Mouse (Mus musculus) lung, postnatal 0 days (tissue): ENCODE measurements around the gene Gja6. TPM values are rescaled to one million over a fixed set of nuclear protein-coding genes. Genes with fewer than 3 reads are reported as not detected.

Experiments
- ATAC-seq: fragments of 200-750 bp; cut with Nextera tagmentation; 2 replicates; pipeline ENCODE4 v1.8.0; 2017; ENCODE audit warnings: moderate library complexity
- DNase-seq: peaks from one replicate; pipeline ENCODE4 v3.0.0-alpha.2; 2016; ENCODE audit warnings: low spot score
- H3K27ac ChIP-seq: fragments of 300-500 bp; sonication (generic); 2 replicates; pipeline ENCODE4 v1.5.1; 2014; ENCODE audit warnings: antibody characterized with exemption, mild to moderate bottlenecking, low read length, mixed read lengths
- H3K27me3 ChIP-seq: fragments of 300-500 bp; sonication (generic); replicated peaks from 2 replicates; pipeline ENCODE4 v1.6.1; 2014; ENCODE audit warnings: low read length, mixed read lengths; ENCODE audit not compliant: insufficient read depth
- H3K36me3 ChIP-seq: fragments of 300-500 bp; sonication (generic); 2 replicates; pipeline ENCODE4 v1.6.1; 2014; ENCODE audit warnings: low read length, mixed read lengths; ENCODE audit not compliant: insufficient read depth
- H3K4me1 ChIP-seq: fragments of 300-500 bp; sonication (generic); 2 replicates; pipeline ENCODE4 v1.6.1; 2014; ENCODE audit warnings: antibody characterized with exemption, low read depth, low read length, mixed read lengths; ENCODE audit not compliant: insufficient read depth
- H3K4me2 ChIP-seq: fragments of 300-500 bp; sonication (generic); replicated peaks from 2 replicates; pipeline ENCODE4 v1.6.1; 2014; ENCODE audit warnings: low read depth, mild to moderate bottlenecking, low read length, moderate library complexity, mixed read lengths
- H3K4me3 ChIP-seq: fragments of 300-500 bp; sonication (generic); 2 replicates; pipeline ENCODE4 v1.5.1; 2014; ENCODE audit warnings: low read depth, low read length
- H3K9ac ChIP-seq: fragments of 300-500 bp; sonication (generic); replicated peaks from 2 replicates; pipeline ENCODE4 v1.6.1; 2014; ENCODE audit warnings: low read depth, mild to moderate bottlenecking
- H3K9me3 ChIP-seq: fragments of 300-500 bp; sonication (generic); 2 replicates; pipeline ENCODE4 v1.6.1; 2016; ENCODE audit warnings: low read length, mixed read lengths
- CTCF ChIP-seq: IDR thresholded peaks from 2 replicates; pipeline ENCODE4 v1.5.1; 2016; ENCODE audit warnings: antibody characterized with exemption, mild to moderate bottlenecking
- EP300 ChIP-seq: IDR thresholded peaks from 2 replicates; pipeline ENCODE4 v1.6.1; 2016; ENCODE audit warnings: antibody characterized with exemption, mild to moderate bottlenecking, control low read depth
- WGBS: fragments of 180-500 bp; shearing (Covaris S2); extraction: QIAGEN DNeasy Blood & Tissue Kit; methylation state at CpG from one replicate; pipeline ENCODE4 v1.1.7; 2014; 5-methylcytosine and 5-hydroxymethylcytosine counted together
- polyA plus RNA-seq: library from polyadenylated mRNA; unstranded; fragments of >200 nt; fragmentation: Nextera tagmentation; extraction: Ambion mirVana; gene quantifications from 2 replicates; pipeline ENCODE4 v1.2.1, GENCODE M21; 2015

Gja6 gene
- 0.20 and 0.45 TPM in 2 replicates for polyA plus RNA-seq

GRCm38 (mm10) chrX:160906952-160907351, at the start of gene Gja6:
Gja6 (minus strand) TSS chrX:160907052.
- no peak for DNase-seq
- no peak within 1 kb of the TSS for H3K27ac ChIP-seq
- H3K9ac ChIP-seq, result no peak within 1 kb of the TSS
- H3K36me3 ChIP-seq, result no peaks in the 10 kb centered on the region
- no peaks in the 10 kb centered on the region for H3K9me3 ChIP-seq
- no peak within 1 kb of the TSS for H3K4me2 ChIP-seq
- TF ChIP-seq CTCF (no peak), EP300 (no peak)
- ATAC-seq, result no peak
- no peaks in the 10 kb centered on the region for H3K4me1 ChIP-seq
- no peaks in the 10 kb centered on the region for H3K27me3 ChIP-seq
- 61% methylated on average over 4 of the region's 4 CpGs for WGBS
- H3K4me3 ChIP-seq, result no peak within 1 kb of the TSS

GRCm38 (mm10) chrX:160949583-160949982, 42.7 kb upstream of the Gja6 start:
- Histone ChIP-seq H3K36me3 (no peaks in the 10 kb centered on the region), H3K27ac (no peak overlapping the region), H3K27me3 (no peaks in the 10 kb centered on the region), H3K9ac (no peak overlapping the region), H3K9me3 (no peaks in the 10 kb centered on the region), H3K4me1 (no peaks in the 10 kb centered on the region), H3K4me2 (no peak overlapping the region), H3K4me3 (no peak overlapping the region)
- TF ChIP-seq CTCF (no peak), EP300 (no peak)
- 73% methylated on average over 2 of the region's 2 CpGs for WGBS
- ATAC-seq, result no peak
- DNase-seq, result no peak

GRCm38 (mm10) chrX:160944722-160945121, 37.9 kb upstream of the Gja6 start:
- 52% methylated on average over 4 of the region's 4 CpGs for WGBS
- H3K9me3 ChIP-seq, result no peaks in the 10 kb centered on the region
- H3K27ac ChIP-seq, result no peak overlapping the region
- H3K4me1 ChIP-seq, result no peaks in the 10 kb centered on the region
- no peak overlapping the region for H3K4me2 ChIP-seq
- ATAC-seq (peak; percentile 72), DNase-seq (peak; percentile 62)
- no peak for TF ChIP-seq CTCF
- peak; percentile 95 for TF ChIP-seq EP300
- no peaks in the 10 kb centered on the region for H3K27me3 ChIP-seq
- H3K4me3 ChIP-seq, result no peak overlapping the region
- no peak overlapping the region for H3K9ac ChIP-seq
- H3K36me3 ChIP-seq, result no peaks in the 10 kb centered on the region

- Histone ChIP-seq H3K4me1 (no peaks in the 10 kb centered on the region), H3K9ac (no peak overlapping the region), H3K36me3 (no peaks in the 10 kb centered on the region), H3K4me3 (no peak overlapping the region), H3K27me3 (no peaks in the 10 kb centered on the region), H3K4me2 (no peak overlapping the region), H3K27ac (no peak overlapping the region), H3K9me3 (no peaks in the 10 kb centered on the region)
- no peak for TF ChIP-seq EP300
- TF ChIP-seq CTCF, result peak; percentile 58
- ATAC-seq (no peak), DNase-seq (peak; percentile 6)
- WGBS, result 71% methylated on average over 1 of the region's 1 CpGs
Observed at GRCm38 (mm10) chrX:160935541-160935940, 28.7 kb upstream of the Gja6 start.

GRCm38 (mm10) chrX:160930656-160931055, 23.8 kb upstream of the Gja6 start:
- H3K36me3 ChIP-seq, result no peaks in the 10 kb centered on the region
- ATAC-seq (no peak), DNase-seq (no peak)
- H3K27ac ChIP-seq, result no peak overlapping the region
- no peaks in the 10 kb centered on the region for H3K4me1 ChIP-seq
- H3K9ac ChIP-seq, result no peak overlapping the region
- TF ChIP-seq EP300, result no peak
- TF ChIP-seq CTCF, result peak; percentile 51
- H3K9me3 ChIP-seq, result no peaks in the 10 kb centered on the region
- no peaks in the 10 kb centered on the region for H3K27me3 ChIP-seq
- no peak overlapping the region for H3K4me3 ChIP-seq
- H3K4me2 ChIP-seq, result no peak overlapping the region

- no peaks in the 10 kb centered on the region for H3K4me1 ChIP-seq
- H3K9me3 ChIP-seq, result no peaks in the 10 kb centered on the region
- TF ChIP-seq CTCF (no peak), EP300 (no peak)
- no peaks in the 10 kb centered on the region for H3K36me3 ChIP-seq
- no peak overlapping the region for H3K9ac ChIP-seq
- ATAC-seq (no peak), DNase-seq (no peak)
- H3K4me3 ChIP-seq, result no peak overlapping the region
- no peaks in the 10 kb centered on the region for H3K27me3 ChIP-seq
- H3K4me2 ChIP-seq, result no peak overlapping the region
- 88% methylated on average over 1 of the region's 1 CpGs for WGBS
- no peak overlapping the region for H3K27ac ChIP-seq
Observed at GRCm38 (mm10) chrX:160928870-160929269, 22.0 kb upstream of the Gja6 start.

- H3K9me3 ChIP-seq, result no peaks in the 10 kb centered on the region
- no peak overlapping the region for H3K9ac ChIP-seq
- no peaks in the 10 kb centered on the region for H3K36me3 ChIP-seq
- no peak overlapping the region for H3K4me3 ChIP-seq
- H3K27ac ChIP-seq, result no peak overlapping the region
- no peaks in the 10 kb centered on the region for H3K4me1 ChIP-seq
- TF ChIP-seq EP300 (no peak), CTCF (no peak)
- no peaks in the 10 kb centered on the region for H3K27me3 ChIP-seq
- DNase-seq (no peak), ATAC-seq (no peak)
- no peak overlapping the region for H3K4me2 ChIP-seq
- WGBS, result 80% methylated on average over 3 of the region's 3 CpGs
Observed at GRCm38 (mm10) chrX:160919022-160919637, 12.3 kb upstream of the Gja6 start.
